Mouse (Mus musculus): Measurements from ENCODE around the gene Rgs6.

Rgs6 gene

DNA sequence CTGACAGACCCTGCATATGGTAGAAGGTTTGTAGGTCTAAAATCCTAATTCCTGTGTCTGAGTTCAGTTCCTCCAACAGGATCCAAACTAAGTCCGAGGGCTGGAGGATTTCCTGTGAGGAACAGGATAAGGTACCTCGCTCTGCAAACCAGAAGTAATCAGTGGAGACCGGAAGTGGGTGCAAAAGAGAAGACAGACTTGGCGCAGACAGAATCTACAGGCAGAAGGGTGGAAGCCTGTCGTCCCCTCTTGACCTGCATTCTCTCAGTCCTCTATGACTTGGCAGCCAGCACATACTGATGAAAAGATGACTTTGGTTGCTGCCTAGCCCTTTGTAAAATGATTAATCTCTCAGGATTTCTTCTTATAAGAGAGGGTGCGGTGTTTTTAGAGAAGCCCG, 450.7 kb downstream of the Rgs6 start:
- no peak for DNase-seq (ENCODE audit: low read depth)

DNA sequence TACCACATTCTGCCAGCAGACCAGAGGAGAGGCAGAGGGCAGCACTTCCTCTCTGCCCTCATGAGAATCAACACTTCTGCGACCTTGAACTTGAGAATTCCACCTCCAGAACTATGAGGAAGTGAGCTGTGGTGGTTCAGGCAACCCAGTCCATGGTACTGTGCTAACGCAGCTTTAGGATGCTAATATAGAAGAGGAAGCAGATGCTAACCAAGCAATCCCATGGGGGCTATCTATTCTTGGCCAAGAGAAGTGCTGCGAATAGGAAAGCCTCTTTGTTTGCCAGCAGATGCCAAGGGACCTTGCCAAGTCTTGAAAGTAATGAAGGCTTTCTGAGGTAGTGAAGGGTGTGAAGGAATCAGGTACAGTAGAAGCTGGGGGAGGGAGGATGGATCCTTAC, 451.8 kb downstream of the Rgs6 start:
- no peak for DNase-seq (ENCODE audit: low read depth)

- DNase-seq (ENCODE audit: low read depth): no peak
Measured at GRCm38 (mm10) chr12:83043980-83044620, 456.0 kb downstream of the Rgs6 start.

- no peak for DNase-seq (ENCODE audit: low read depth)
Measured at GRCm38 (mm10) chr12:83044621-83044990, 456.5 kb downstream of the Rgs6 start.

DNA sequence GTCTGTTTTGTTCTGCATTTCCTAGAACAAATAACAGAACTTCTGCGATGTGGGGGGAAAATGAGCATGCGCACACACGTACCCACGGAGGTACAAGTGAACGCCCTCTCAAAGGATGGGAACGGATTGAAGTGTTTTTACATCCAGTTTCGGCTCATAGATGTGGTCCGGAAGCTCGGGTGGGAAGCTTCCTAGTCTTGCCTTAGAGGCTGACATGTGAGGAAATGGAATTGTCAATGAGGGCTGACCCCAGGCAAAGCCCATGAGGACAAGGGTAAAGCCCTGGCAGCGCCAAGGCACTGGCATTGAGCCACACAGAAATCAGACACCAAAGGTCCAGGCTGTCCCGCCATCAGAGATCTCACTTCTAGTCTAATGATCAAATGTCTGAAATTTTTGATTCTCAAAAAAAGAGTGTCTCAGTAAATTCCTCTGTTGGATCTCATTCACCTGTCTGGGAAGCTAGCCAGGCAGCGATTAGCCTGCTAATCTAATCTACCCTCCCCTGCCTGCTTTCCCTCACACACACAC, 457.0 kb downstream of the Rgs6 start:
- DNase-seq (ENCODE audit: low read depth): no peak

- DNase-seq (ENCODE audit: low read depth): no peak
Measured at GRCm38 (mm10) chr12:83046734-83047133, 458.6 kb downstream of the Rgs6 start.

GRCm38 (mm10) chr12:83047710-83048109, 459.6 kb downstream of the Rgs6 start:
- DNase-seq (ENCODE audit: low read depth): no peak

DNA sequence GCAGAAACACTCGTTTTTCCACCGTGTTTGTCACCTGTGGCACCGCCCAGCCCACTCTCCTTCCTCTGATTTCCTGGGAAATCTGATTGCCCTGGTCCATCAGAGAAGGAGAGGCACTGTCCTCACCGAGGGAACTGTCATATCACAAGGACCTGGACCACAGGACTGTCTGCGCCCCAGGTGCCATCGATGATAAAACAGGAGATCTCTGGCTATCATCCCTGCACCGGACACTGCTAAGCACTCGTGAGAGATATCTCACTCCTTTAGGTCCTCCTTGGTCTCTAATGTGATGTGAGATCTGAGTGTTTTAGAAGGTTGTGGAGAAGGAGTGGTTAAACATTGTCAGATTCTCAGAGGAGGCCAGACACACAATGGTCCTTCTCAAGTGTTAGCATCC, 462.4 kb downstream of the Rgs6 start:
- no peak for DNase-seq (ENCODE audit: low read depth)

DNA sequence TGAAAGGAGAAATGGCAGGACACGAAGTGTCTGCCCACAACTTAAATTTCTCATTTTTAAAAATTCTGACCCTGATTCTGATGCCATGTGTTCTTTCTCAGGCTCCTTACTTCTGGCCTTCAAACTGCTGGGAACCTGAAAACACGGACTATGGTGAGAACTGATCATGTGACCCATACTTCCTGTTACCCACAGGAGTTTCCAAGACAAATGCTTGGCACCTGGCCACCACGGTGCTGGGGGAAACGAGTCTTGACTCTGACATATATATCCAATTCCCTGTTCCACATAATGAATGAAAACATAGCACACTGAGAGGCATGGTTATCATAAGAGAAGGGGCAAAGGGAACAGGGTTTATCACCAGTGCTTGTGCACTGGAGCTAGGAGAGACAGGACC, 464.3 kb downstream of the Rgs6 start:
- DNase-seq (ENCODE audit: low read depth): no peak

GRCm38 (mm10) chr12:83055690-83056089, 467.6 kb downstream of the Rgs6 start:
- no peak for DNase-seq (ENCODE audit: low read depth)

DNA sequence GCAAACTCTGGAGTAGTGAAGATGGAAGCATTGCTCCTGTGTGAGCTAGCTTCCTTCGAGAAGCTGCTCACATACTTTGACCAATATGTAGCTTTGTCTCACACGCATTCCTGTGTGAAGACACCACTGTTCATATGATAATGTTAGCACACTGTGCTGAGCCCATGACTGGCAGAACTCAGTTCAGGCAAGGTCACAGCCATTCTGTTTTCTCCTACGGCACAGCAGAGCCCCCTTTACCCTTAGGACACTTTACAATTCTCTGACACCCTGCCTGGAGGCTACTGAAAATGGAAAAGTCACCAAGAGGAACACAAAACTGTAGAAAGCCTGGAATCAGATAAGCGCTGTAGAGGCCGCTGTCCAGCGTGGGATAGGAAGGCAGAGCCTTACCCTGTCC, 478.3 kb downstream of the Rgs6 start:
- no peak for DNase-seq (ENCODE audit: low read depth)

DNA sequence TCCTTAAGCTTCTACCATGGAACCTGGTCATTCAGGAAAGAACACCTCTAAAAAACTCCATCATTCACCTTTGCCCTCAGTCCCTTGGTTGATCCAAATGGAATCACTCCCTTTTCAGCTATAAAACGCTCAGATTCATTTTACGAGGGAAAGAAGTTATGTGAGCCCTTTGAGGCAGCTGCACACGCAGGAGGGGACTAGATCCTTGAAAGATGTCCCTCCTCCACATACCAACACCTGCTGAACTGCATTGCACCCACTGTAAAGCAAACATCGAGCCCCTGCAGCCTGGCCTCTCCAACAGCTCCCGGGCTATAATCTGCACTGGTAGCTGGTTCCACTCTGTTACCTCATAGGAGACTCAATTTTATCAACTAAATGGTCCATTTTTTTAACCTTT, 482.8 kb downstream of the Rgs6 start:
- no peak for DNase-seq (ENCODE audit: low read depth)

- DNase-seq (ENCODE audit: low read depth): no peak
Measured at GRCm38 (mm10) chr12:83072181-83072887, 484.2 kb downstream of the Rgs6 start.

DNA sequence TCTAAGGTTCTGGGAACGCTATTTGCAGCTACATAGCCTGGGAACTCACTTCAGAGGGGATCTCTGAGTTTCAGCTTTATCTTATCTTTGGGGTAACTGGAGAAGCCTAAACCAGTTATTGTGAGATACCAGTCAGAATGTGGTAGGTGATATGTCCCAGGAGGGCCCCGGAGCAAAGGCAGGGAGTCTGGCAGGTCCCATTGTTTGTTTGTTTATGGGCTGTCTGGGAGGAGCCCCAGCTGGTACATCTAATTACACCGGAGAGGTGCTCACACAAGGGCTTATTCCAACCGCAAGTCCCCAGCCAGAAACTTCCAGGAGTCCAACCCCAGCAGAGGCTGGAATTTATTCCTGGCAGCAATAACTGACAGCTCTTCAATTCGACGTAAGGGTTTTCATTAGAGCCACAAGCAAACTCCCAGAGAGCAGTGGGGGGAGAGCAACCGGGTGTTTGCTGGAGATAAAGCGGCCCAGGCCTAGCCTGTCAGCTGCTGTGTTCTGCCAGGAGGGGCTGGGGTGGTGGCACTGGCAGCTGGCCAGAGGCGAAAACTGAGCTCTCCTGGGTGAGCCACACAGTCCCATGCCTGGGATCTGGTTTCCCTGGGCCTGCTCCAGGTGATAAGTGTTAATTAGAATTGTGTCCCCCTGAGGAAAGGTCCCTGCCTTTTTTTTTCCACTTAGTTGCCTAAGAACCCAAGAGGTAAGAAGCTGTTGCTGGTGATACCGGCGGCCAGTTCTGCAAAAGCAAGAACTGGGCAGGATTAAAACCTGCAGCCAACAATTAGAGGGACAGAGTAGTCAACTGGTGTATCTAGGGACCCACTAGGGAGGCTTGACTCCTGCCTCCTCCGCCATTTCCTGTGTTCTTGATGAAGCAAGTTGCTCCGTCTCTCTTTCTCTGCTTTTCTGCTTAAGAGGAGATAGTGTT, 485.1 kb downstream of the Rgs6 start:
- DNase-seq (ENCODE audit: low read depth): no peak

GRCm38 (mm10) chr12:83073879-83074368, 485.8 kb downstream of the Rgs6 start:
- no peak for DNase-seq (ENCODE audit: low read depth)

- DNase-seq (ENCODE audit: low read depth): no peak
Measured at GRCm38 (mm10) chr12:83076179-83076578, 488.1 kb downstream of the Rgs6 start.

DNA sequence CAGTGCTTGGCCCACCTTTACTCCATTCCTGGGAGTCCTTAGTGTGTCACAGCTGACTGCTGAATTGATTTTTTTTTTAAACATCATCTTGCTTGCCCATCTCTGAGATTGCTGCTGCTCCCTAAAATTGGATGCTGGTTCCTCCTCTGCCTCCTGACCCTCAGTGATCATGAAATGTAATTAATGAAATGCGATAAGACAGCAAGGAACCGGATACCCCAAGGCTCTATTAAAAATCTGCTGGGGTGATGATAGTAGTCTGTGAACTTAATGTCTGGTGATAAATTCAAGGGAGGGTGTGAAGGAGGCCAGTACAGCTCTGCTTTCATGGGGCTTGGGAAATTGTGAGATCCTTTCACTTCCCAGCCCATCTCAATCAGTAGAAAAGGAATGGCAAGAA, 489.4 kb downstream of the Rgs6 start:
- no peak for DNase-seq (ENCODE audit: low read depth)

- no peak for DNase-seq (ENCODE audit: low read depth)
Measured at GRCm38 (mm10) chr12:83083427-83083826, 495.3 kb downstream of the Rgs6 start.

DNA sequence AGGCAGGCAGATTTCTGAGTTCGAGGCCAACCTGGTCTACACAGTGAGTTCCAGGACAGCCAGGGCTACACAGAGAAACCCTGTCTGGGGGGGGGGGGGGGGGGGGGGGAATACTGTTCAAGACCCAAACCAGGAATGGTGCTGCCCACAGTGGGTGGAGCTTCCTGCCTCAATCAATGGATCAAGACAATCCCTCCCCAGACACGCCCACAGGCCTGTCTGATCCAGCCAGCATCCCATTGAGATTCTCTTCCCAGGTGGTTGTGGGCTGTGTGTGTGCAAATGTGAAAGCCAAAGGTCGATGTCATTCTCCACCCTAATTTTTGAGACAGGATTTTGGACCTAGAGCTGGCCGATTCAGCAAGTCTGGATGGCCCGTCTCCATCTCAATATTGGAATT, 496.5 kb downstream of the Rgs6 start:
- no peak for DNase-seq (ENCODE audit: low read depth)

DNA sequence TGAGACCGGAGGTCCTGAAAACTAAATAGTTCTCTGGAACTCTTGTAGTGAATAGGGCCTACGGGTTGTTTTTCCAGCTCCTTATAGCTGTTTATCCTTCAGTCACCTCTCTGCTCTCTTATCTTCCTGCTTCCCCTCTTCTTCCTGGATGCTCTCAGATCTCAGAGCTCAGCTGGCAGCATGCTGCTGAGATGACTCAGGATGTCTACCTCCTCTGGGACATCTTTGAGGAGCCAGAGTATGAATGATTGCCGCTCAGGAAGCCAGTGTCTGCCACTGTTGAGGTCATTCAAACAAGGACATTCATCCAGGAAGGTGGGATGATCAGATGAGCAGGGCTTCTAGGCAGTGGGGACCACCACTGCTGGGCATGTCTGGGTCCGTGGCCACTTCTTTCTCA, 498.9 kb downstream of the Rgs6 start:
- no peak for DNase-seq (ENCODE audit: low read depth)

DNA sequence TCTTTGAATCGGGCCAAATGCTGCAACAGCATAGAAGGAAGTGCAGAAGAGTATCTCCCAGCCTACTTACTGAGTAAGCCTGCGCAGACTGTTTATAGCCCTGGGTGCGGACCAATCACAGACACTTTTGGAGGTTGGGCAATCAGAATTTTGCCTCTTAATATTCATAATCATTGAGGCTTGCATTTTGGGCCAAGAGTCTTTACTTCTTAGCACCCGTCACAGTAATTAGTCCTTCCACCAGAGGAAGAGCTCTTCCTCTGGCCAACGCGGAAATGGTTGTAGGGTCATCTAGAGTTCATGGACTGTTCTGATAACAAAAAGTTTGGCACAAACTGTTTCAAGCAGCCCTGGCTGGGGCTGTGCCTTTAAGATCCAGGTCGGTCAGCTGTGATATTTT, 499.5 kb downstream of the Rgs6 start:
- DNase-seq (ENCODE audit: low read depth): no peak

DNA sequence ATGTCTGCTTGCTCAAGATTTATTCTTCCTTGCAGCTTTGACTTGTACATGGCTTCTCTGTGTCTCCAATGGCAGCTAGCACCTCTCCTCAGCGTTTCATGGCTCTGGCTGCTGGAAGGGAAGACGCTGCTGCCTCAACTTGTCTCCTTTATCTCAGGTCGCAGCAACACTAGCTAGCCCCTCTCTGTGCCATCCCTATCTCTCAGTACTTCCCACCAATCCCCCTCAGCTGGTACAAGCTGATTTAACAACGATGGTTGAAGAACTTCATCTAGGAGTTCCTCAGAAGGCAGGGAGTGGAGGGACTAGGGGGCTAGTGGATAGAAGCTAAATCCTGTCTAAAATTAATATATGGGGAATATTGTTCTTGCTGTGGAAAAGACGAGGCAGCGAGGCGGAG, 503.9 kb downstream of the Rgs6 start:
- no peak for DNase-seq (ENCODE audit: low read depth)

DNA sequence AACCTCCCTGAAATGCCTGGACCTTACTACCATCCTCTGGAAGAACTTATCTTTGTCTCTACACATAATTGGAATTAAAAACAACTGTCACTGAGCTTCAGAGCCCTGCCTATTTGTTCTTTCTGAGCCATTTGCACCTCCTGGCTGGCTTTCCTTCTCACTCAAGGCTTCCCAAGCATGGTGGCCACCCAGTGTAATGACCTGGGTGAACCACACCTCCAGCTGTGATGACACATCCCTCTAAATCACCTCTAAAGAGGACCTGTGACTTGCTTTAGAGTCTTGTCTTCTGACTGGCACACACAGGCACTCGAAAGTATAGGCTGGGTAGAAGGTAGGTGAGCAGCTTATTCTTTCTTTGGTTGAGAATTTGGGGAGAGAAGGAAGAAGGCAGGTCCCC, 509.7 kb downstream of the Rgs6 start:
- no peak for DNase-seq (ENCODE audit: low read depth)

Measured in fibroblast of lung, adult 2 months (primary cell).